Mouse (Mus musculus): Measurements from ENCODE around the gene Caskin1. TPM values are rescaled to one million over a fixed set of nuclear protein-coding genes. Genes with fewer than 3 reads are reported as not detected.

Gene Caskin1
- polyA plus RNA-seq, 1 experiment from 2014 or later: 29.1 TPM

DNA sequence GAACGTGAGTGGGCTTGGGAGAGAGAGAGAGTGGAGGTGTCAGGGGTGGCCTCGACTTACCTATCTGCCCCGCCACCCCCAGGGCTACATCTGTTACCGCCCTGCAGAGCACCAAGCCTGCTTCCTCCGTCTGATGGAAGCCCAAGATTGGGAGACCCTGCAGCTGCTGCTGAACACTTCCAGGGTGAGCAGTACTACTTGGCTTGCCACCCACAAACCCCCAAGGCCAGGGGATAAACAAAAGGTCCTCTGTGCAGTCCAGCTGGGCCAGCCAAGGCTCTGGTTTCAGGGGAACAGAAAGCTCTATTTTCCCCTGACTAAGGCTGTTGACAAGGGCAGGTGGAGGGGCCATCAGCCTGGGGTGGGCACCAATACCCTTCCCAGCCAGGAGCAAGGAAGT lies 13.8 kb upstream of the Caskin1 start:
- no peak overlapping the region for H3K4me3 ChIP-seq (replicated peaks)
- ATAC-seq: no peak
- no peak overlapping the region for H3K9ac ChIP-seq (replicated peaks)
- no peak overlapping the region for H3K27ac ChIP-seq
- peaks cover 46% of the 10 kb centered on the region for H3K4me1 ChIP-seq (replicated peaks)
- H3K4me2 ChIP-seq (replicated peaks): no peak overlapping the region
- no peaks in the 10 kb centered on the region for H3K9me3 ChIP-seq
- WGBS: 93% methylated on average over 5 of the region's 5 CpGs
- peaks cover 50% of the 10 kb centered on the region for H3K36me3 ChIP-seq
- H3K27me3 ChIP-seq: no peaks in the 10 kb centered on the region

DNA sequence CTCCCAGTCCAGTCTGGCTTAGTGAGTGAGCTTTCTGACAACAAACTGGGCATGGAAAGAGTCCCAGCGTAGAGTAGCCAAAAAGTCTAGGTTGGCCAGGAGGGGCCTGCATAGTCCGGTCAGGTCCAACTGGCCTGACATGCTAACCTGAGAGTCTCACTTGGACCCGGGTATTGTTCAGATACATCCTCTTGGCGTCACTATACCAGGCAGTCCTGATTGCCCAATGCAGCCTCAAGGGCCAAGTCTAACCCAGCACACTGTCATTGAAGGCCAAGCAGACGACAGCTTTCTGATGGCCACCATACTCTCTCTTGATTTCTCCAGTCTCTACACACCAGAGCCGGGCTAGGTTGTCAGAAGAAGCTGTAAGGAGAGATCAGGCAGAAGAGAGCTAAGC lies 12.8 kb upstream of the Caskin1 start:
- 91% methylated on average over 6 of the region's 6 CpGs for WGBS
- H3K27me3 ChIP-seq: no peaks in the 10 kb centered on the region
- H3K9me3 ChIP-seq: no peaks in the 10 kb centered on the region
- H3K4me2 ChIP-seq (replicated peaks): no peak overlapping the region
- H3K9ac ChIP-seq (replicated peaks): no peak overlapping the region
- peaks cover 50% of the 10 kb centered on the region for H3K4me1 ChIP-seq (replicated peaks)
- no peak overlapping the region for H3K4me3 ChIP-seq (replicated peaks)
- peaks cover 50% of the 10 kb centered on the region for H3K36me3 ChIP-seq
- no peak for ATAC-seq
- H3K27ac ChIP-seq: no peak overlapping the region

DNA sequence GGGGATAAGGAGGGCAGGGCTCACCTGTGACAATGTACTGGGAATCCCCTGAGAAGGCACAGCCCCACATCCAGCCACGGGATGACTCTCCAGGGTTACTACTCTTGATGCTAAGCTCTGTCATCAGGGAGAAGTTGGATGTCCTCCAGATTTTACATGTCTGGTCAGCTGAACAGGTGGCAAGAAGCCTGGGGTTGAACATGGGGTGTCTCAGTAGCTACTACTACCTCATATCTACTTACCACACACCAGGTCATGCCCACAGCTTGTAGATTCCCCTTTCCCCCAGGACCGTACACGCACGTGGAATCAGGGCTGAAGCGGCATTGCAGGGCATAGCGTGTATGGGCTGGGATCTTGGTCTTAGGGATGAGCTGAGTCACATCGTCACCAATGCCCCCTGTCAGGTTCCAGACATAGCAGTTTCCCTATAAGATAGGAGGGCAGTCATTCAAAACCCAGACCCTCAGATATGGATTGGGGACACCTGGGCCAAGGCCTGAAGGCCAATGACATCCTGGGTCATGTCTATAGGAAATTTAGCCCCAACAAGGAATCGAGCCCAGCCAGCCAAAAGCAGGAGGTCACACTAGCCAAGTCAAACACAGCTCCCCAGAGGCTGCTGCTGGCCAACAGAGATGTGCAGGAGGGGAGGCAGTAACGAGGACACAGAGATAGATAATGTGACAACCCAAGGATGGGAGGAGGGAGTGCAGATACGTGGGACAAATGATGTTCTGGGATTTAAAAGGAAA lies 12.2 kb upstream of the Caskin1 start:
- Histone ChIP-seq H3K9me3 (no peaks in the 10 kb centered on the region), H3K4me1 (replicated peaks) (peaks cover 45% of the 10 kb centered on the region), H3K4me2 (replicated peaks) (no peak overlapping the region), H3K27ac (no peak overlapping the region), H3K4me3 (replicated peaks) (no peak overlapping the region), H3K9ac (replicated peaks) (no peak overlapping the region), H3K27me3 (no peaks in the 10 kb centered on the region), H3K36me3 (peaks cover 50% of the 10 kb centered on the region)
- 95% methylated on average over 10 of the region's 10 CpGs for WGBS
- ATAC-seq: no peak

DNA sequence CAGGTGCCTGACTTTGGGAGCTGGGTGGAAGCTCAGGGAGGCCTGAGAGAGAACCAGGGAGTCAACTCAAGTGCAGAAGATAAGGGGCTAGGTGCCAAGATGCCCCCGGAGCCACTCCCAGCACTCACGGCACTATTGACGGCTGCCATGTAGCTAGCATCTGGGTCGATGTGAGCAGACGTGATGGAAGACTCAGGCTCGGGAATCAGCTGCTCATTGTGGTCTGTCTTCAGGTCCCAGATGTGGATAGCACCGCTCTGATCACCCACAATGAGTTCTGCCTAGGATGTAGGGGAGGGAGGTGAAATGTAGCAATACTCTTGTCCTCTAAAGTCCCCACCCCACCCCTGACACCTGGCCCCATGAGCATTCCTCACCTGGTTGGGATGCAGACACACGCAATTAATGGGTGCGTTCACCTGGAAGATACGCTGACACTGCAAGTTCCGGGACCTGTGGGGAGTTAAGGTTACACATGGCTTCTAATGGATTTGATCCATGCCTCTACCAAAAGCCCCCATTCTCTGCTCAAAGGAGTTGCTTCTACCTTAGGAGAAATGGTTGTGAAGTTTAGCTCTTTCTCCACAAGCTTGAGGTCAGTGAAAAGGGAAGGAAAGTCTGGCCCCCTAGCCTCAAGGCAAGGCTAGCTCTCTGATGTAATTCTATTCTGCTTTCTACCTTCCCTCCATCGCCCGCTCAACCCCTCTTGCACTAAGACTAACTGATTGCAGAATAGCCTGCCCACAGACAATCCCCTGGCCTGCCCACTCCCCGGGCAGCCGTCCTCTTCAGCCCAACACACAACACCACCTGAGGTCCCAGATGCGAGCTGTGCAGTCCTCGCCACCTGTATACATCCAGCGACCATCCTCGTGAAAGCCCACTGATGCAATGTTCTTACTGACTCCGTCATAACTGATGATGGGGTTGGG lies 11.1 kb upstream of the Caskin1 start:
- peak overlapping the region; percentile 59 for H3K4me2 ChIP-seq (replicated peaks)
- WGBS: 94% methylated on average over 20 of the region's 20 CpGs
- H3K27ac ChIP-seq: no peak overlapping the region
- peaks cover 50% of the 10 kb centered on the region for H3K36me3 ChIP-seq
- H3K9ac ChIP-seq (replicated peaks): peak overlapping the region; percentile 83
- H3K4me3 ChIP-seq (replicated peaks): peak overlapping the region; percentile 74
- H3K27me3 ChIP-seq: no peaks in the 10 kb centered on the region
- H3K9me3 ChIP-seq: no peaks in the 10 kb centered on the region
- H3K4me1 ChIP-seq (replicated peaks): peaks cover 34% of the 10 kb centered on the region
- no peak for ATAC-seq

DNA sequence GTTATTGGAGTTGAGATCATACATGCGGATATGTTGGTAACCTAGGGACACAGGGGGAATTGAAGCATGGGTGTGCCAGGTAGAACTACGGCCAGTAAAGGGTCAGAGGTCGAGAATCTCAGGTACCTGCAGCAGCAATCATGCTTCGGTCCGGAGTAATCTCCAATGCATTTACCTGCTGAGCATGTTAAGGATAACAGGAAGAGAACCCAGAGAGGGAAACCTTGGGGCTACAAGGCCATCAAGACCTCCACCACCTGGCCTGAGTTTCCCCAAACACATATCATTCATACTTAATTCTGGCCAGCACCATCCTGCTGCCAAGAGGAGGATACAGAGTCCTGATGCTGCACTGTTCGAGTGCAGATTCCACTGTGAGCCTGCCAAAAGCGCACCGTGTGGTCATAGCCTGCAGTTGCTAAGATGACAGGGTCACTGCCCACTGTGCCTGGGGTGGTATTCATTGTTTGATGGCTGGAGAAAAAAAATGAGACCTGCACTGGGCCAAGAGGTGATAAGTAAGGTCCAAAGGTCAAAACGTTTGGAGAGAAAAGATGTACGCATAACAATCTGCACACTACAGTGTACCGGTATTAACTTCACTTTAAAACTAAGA lies 10.3 kb upstream of the Caskin1 start:
- ATAC-seq: peak; percentile 44
- Histone ChIP-seq H3K36me3 (peaks cover 43% of the 10 kb centered on the region), H3K27ac (no peak overlapping the region), H3K9ac (replicated peaks) (peak overlapping the region; percentile 83), H3K4me2 (replicated peaks) (peak overlapping the region; percentile 59), H3K4me1 (replicated peaks) (peaks cover 26% of the 10 kb centered on the region), H3K4me3 (replicated peaks) (peak overlapping the region; percentile 74), H3K9me3 (no peaks in the 10 kb centered on the region), H3K27me3 (no peaks in the 10 kb centered on the region)
- 56% methylated on average over 11 of the region's 11 CpGs for WGBS

DNA sequence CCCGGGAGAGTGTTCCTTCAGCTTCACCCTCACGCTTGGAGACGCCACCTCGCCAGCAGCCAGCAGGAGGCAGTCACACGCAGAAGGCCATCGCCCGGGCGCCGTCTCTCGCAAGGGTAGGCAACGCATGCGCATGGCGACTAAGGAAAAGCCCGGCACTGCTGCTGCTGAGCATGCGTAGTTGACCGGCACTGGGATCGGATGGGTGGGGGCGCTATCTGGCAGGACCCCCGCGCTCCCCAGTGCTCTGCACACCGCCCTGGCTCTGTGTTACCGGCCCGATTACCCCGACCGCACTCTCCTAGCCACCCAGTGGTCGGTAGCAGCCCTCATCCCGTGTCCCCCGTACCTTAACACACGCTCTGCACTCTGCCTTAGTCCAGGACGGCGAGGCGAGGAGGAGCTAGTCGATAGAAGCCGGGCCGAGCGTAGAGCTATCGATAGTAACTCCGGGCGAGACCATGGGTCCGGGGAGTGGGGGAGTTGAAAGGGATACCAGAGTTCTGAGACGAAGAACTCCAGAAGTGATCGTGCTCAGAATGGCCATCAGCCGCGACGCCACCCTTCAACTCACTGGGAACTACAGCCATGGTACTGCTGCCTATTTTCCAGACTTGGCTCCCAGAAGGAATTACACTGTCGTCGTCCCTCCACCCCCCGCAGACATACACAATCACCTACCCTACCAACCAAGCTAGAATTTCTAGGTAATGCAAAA lies 9.6 kb upstream of the Caskin1 start, which contains the start of gene Mlst8:
TSS of gene Mlst8 (minus strand) at position 416 of the 718 bp plus-strand sequence.
- peak within 1 kb of the TSS; percentile 97 for H3K27ac ChIP-seq
- peak within 1 kb of the TSS; percentile 59 for H3K4me2 ChIP-seq (replicated peaks)
- under 1% methylated on average over 48 of the region's 48 CpGs for WGBS
- H3K4me3 ChIP-seq (replicated peaks): peak within 1 kb of the TSS; percentile 74
- peak; percentile 93 for ATAC-seq
- H3K9ac ChIP-seq (replicated peaks): peak within 1 kb of the TSS; percentile 83
- H3K27me3 ChIP-seq: no peaks in the 10 kb centered on the region
- no peaks in the 10 kb centered on the region for H3K9me3 ChIP-seq
- H3K36me3 ChIP-seq: peaks cover 36% of the 10 kb centered on the region
- H3K4me1 ChIP-seq (replicated peaks): peaks cover 19% of the 10 kb centered on the region

DNA sequence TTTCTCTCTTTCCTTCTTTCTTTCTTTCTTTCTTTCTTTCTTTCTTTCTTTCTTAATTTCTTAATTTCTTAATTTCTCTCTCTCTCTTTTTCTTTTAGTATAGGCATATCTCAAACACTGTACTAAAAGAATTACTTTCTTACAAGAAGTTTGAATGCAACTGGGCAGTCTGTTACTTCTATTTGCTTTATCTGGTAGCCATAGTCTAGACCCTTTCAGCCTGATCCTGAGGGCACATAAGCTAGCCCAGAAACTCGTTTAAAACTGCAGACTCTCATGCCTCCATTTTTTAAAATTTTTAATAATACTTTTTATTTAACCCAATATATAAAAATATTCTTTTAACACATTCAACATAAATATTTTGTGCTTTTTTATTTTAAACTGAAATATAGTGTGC lies 9.0 kb upstream of the Caskin1 start:
- Histone ChIP-seq H3K36me3 (peaks cover 30% of the 10 kb centered on the region), H3K4me2 (replicated peaks) (peak overlapping the region; percentile 59), H3K4me3 (replicated peaks) (peak overlapping the region; percentile 74), H3K27me3 (no peaks in the 10 kb centered on the region), H3K9ac (replicated peaks) (no peak overlapping the region; the same call in 1 of the 2 replicates), H3K4me1 (replicated peaks) (peaks cover 16% of the 10 kb centered on the region), H3K9me3 (no peaks in the 10 kb centered on the region), H3K27ac (no peak overlapping the region)
- no peak for ATAC-seq
- 26% methylated on average over 1 of the region's 1 CpGs for WGBS

DNA sequence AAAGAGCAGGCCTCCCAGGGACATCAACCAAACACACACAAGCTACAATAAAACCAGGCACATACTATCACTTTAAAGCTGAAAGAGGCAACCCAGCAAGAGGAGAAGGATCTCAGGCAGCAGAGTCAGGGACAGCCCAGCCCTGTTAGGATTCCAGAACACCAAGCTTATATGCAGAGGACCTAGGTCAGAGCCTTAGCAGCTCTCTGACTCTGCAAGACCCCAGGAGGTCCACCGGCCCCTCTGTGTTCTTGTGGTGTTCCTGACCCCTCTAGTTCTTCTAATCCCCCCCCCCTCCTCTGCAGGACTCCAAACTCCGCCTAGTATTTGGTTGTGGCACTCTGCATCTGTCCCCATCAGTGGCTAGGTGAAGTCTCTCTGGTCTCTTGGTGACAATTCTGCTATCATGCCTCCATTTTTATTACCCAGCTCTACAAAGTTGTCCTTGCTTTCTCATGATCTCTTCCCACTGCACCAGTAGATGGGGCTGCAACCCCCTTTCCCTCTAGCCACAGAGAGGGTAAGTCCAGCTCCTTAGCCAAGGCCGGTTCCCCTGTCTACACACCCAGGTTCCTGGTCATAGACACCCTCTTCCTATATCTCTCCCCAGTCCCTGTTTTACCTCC lies 8.1 kb upstream of the Caskin1 start:
- Histone ChIP-seq H3K27ac (no peak overlapping the region), H3K9me3 (no peaks in the 10 kb centered on the region), H3K4me1 (replicated peaks) (peaks cover 18% of the 10 kb centered on the region), H3K4me3 (replicated peaks) (no peak overlapping the region), H3K36me3 (peaks cover 21% of the 10 kb centered on the region), H3K4me2 (replicated peaks) (peak overlapping the region; percentile 40; the same call in 1 of the 2 replicates), H3K9ac (replicated peaks) (no peak overlapping the region; the same call in 1 of the 2 replicates), H3K27me3 (no peaks in the 10 kb centered on the region)
- ATAC-seq: no peak
- 52% methylated on average over 3 of the region's 3 CpGs for WGBS

DNA sequence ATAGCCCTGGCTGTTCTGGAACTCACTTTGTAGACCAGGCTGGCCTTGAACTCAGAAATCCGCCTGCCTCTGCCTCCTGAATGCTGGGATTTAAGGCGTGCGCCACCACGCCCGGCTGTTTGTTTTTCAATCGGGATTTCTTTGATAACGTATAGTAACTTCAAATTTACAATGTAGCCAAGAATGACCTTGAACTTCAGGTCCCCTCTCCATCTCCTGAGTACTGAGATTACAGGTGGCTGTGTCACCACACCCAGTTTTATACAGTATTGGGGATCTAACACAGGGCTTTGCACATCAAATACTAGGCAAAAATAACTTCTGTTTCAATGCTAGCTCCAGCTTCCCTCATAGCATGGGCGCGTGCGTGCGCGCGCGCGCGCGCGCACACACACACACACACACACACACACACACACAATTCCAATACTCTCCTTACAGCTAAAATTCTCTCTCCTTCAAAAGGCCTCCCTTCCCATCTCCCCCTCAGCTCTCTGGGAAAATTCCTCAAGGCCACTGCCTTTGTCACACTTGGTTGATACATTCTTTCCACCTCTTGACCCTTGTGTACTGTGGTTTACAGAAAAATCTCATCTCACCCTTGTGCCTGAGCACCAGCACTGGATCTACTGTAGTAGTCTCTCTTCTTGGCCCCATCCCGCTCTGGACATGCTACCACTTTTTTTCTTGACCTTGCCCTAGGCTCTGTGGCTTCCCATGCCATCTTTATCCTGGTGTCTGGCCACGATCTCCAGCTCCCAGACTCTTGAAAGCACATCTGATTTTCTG lies 7.2 kb upstream of the Caskin1 start:
- Histone ChIP-seq H3K4me3 (replicated peaks) (no peak overlapping the region), H3K9ac (replicated peaks) (0 out of 2 replicates have a peak overlapping the region, but pooled peaks have one; percentile 6), H3K9me3 (no peaks in the 10 kb centered on the region), H3K4me1 (replicated peaks) (peaks cover 23% of the 10 kb centered on the region), H3K36me3 (peaks cover 12% of the 10 kb centered on the region), H3K27me3 (no peaks in the 10 kb centered on the region), H3K4me2 (replicated peaks) (no peak overlapping the region), H3K27ac (no peak overlapping the region)
- 94% methylated on average over 20 of the region's 20 CpGs for WGBS
- ATAC-seq: no peak

DNA sequence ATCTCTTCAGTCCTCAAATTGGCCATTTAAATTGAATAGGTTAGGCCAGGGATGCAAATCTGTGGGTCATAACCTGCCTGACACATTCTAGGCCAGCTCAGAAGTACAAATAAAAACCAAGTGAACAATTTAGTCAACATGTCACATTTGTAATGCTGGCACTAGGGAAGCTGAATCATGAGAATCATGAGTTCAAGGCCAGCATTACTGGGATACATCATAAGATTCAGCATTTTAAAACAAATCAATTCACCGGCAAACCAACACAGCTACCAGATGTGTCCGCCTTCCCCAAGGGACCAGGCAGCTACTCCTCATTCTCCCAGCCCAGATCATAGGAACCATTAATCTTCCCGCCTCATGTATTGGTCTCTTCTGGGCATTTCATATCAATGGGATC lies 4.9 kb upstream of the Caskin1 start:
- Histone ChIP-seq H3K4me1 (replicated peaks) (peaks cover 22% of the 10 kb centered on the region), H3K9me3 (no peaks in the 10 kb centered on the region), H3K36me3 (no peaks in the 10 kb centered on the region), H3K9ac (replicated peaks) (no peak overlapping the region), H3K4me2 (replicated peaks) (no peak overlapping the region), H3K27ac (no peak overlapping the region), H3K27me3 (no peaks in the 10 kb centered on the region), H3K4me3 (replicated peaks) (no peak overlapping the region)
- WGBS: 78% methylated on average over 3 of the region's 3 CpGs
- no peak for ATAC-seq
